Mouse (Mus musculus) ovary, postnatal 14 days (tissue): ENCODE data around the gene Bach1.

Experiments
- DNase-seq: peaks from one replicate; pipeline ENCODE4 v3.0.0; 2022; ENCODE audit warnings: low spot score

Gene Bach1

DNA sequence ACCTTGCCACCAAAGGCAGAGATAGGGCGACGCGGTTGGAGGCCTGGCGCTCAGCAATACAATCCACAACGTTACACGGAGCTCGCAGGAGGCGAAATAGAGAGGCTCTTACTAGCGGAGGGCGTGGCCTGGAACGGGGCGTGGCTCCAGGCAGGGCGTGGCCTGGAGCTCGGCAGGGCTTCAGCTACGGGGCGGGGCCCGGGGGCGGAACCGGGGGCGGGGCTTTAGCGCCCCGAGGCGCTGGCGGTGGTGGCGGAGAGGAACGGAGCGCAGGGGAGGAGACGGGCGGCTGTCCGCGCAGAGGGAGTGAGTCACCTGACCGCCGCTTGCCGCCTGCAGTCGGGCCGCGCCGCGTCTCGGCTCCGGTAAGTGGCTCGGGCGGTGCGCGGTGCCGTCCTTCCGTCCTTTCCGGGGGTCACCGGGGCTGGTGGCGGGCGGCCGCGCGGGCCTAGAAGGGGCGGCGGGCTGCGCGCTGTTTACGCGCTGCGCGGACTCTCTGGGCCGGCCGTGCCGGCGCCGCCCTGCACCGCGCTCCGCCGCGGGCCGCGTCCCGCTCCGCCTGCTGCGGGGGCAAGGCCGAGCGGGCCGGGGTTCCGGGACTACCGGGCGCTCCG, at the start of gene Bach1:
Gene Bach1, plus strand, starts transcription at position 254 of the 614 bp plus-strand sequence.
- DNase-seq, result peak; percentile 94

- DNase-seq, result no peak
Measured at GRCm38 (mm10) chr16:87652344-87652743, 46.4 kb upstream of the Bach1 start.

GRCm38 (mm10) chr16:87652924-87653323, 45.8 kb upstream of the Bach1 start:
- DNase-seq, result no peak

GRCm38 (mm10) chr16:87654016-87654575, 44.6 kb upstream of the Bach1 start:
- DNase-seq, result no peak

GRCm38 (mm10) chr16:87655005-87655404, 43.7 kb upstream of the Bach1 start:
- no peak for DNase-seq

DNA sequence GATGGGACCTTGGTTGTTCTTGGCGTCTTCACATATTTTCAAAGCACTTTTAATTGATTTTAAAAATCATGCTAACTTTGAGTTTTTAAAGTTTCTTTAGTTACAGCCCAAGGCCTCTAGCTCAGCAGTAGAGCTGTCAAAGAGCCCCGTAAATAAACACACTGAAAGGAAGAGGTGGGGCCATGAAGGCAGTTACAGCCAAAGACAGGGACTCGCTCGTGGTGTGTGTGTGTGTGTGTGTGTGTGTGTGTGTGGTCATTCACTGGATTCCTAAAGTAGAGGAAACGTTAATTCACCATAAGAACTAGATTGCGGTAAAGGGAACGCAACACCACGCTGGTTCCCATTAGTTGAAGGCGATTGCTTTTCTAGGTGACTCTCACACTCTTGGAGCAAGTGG, 43.2 kb upstream of the Bach1 start:
- DNase-seq, result no peak

- DNase-seq, result no peak
Measured at GRCm38 (mm10) chr16:87656771-87657170, 42.0 kb upstream of the Bach1 start.

DNA sequence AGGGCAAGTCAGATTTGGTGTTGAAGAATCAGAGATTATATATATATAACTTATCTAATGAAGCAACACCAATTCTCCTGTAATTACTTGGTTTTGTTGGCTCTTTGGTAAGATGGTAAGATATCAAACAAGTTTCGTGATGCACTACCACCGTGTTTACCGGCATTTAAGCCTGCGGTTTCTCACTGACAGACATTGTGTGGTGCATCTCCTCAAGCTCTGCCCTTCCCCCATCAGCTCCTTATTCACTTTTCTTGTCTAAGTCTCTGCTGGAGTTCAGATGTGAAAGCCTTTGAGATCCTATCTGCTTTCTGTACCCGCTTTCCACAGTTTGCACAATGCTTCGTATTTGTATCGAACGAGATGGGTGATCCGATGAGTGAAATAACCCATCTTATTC, 41.5 kb upstream of the Bach1 start:
- DNase-seq, result no peak

DNA sequence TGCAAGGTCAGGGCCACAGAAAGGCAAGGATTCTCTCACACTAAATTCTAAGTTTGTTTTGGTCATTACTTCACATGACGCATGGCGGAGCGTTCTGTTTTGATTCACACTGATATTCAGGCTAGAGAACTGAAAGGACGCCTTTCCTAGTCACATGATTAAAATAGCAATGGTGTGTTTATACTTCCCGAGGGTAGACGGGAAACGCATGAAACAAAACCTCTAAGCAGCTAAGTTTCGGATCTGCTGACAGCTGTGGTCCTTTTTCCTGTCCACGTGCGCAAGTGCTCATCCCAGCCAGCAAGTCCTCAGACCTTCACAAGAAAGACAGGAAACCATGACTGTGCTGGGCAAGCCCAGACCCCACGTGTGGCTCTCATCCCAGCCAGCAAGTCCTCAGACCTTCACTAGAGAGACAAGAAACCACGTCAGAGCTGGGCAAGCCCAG, 37.7 kb upstream of the Bach1 start:
- DNase-seq, result no peak

DNA sequence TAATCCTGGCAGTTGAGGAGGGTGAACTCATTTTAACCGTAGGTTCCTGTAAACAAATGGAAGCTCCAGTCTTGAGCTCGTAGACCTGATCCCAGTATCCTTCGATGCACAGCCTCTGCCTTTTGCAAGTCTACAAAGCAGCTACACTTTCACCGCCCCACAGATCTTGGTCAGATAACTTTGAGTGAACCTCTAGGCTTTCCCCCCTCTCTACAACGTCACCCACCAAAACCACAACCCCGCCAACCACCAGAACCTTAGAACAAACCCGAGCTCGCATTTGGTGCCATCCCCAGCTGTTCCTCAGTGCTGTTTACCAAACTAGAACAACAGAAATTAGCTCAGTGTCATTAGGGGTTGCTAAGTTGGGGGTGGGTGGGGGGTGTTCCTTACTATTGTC, 37.1 kb upstream of the Bach1 start:
- DNase-seq, result no peak

DNA sequence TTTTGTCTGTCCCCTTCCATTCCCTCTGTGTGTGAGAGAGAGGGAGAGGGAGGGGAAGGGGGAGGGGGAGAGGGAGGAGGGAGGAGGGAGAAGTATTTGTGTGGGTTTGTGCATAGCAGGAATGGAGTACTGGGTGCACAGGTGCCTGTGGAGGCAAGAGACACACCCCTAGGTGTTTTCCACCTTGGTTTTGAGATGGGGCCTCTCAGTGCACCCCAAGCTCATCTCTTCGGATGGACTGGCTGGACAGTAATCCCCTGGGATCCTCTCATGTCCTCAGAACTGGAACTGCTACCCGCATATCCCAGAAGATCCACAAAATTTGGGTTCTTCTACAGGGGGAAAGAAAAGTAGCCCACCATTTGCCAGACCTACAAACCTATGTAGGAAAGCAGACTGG, 36.2 kb upstream of the Bach1 start:
- DNase-seq, result no peak

GRCm38 (mm10) chr16:87663890-87664289, 34.9 kb upstream of the Bach1 start:
- DNase-seq, result no peak

DNA sequence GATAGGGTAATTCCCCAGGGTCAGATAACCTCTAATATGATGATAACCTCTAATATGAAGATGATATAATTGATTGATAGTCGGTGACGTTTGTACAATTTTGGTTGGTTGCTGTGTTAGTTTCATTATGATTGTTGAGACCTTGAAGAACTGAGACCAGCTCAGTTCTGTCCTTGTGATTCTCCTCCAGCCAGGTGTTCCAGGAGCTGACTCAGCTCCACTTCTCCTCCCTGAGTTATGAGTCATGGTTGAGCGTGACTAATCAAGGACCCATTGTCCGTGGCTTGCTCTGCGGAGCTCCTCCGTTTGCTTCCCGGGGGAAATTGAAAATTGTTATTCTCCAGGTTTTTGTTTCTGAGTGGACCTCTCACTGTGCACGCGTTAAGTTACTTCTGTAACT, 33.5 kb upstream of the Bach1 start:
- DNase-seq, result no peak

DNA sequence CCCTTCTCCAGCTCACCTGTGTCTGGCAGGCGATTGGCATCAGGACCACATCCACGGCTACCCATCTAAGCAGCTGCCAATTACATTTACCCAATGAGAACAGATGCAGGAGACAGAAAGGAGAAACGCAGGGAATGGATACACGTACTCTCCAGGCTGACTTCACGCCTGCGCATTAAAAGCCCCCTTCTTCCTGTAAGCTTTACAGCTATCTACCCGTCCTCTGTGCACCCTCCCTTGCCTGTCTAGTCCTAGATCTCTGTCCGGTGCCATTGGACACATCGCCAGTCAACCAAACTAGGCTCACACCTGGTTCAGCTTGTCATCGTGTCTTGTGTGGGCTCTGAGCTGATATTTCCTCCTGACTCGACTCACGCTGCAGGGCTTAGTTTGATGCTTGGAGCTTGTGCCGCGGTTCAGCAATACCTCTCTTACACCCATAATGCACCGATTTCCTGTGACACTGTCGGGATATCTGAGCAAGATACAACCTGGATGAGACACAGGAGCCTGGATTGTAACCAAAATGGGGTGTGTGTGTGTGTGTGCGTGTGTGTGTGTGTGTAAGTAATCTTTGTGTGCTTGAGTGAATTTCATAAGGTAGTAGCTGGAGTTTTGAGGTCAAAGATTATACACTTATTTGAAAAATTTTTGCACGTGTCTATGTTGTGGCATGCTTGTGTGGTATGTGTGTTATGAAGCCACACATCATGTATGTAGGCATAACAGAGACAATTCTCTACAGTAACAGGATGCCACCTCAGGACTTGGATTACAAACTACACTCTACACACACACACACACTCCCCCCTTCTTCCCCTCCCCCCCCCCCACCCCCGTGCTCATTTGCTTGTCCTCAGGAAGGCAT, 32.8 kb upstream of the Bach1 start:
- no peak for DNase-seq

- no peak for DNase-seq
Measured at GRCm38 (mm10) chr16:87666620-87667004, 32.1 kb upstream of the Bach1 start.

DNA sequence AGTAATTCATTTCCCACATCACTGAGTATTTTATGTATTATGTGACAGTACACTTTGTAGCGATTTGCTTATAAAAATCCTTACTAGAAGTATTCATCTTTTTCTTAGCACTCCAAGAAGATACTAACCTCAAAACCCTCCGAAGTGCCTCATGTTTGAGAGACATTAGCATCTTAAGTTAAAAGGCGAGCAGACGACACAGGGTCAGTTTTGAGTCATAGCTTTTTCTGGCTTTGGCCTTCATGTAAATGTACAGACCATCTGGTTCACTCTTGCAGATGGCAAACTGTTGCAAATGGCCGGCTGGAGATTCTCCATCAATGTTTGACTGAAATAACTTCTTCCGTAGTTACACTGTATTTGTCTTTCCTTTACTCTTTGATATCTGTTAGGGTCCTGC, 30.7 kb upstream of the Bach1 start:
- DNase-seq, result no peak

- no peak for DNase-seq
Measured at GRCm38 (mm10) chr16:87670091-87670820, 28.5 kb upstream of the Bach1 start.

DNA sequence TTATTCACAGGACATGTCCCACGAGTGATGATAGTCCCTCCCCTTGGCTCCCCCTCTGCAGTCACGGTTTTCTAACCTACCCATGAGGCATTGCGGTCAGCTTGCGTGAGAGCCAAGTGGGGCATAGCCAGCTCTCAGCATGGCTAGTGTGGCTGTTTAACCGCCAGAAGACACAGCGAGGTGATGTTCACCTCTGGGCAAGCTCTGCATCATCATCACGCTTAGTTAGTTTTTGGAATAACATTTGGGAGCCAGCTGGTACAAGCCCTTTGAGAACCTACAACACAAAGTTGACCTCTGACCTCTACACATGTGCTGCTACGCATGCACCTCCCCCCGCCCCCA, 28.0 kb upstream of the Bach1 start:
- DNase-seq, result no peak

DNA sequence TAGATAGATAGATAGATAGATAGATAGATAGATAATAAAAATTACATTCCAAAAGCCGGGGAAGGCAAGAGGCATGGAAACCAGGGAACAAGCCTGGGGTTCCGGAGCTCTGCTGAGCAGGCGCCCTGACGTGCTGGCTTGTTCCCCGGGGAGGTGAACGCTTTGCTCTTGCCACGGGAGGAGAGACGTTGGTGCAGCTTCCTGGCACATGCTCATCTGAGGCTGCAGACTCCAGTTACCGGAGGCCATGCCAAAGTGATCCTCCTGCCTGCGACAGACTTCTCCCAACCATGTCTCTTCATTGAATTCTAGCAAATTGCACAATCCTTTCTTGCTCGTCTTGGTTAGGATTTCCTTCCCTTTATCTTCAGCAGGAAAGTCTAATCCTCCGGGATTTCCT, 27.4 kb upstream of the Bach1 start:
- DNase-seq, result no peak

DNA sequence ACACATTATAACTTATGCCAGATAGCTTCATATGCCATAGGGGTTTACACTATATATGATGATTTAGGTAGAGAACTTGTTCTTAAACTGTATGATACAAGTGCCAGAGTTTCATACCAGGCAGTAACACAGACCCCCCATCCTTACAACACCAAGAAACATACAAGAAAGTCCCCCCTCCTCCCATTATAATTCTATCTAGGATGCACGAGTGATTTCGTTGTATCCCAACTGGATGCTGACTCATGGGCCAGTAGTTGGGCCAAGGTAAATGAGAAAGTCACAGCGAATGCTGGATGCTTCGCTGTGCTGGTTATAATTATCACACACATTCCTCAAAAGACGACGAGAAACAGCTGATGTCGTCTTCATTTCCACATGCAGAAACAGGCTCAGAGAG, 25.6 kb upstream of the Bach1 start:
- DNase-seq, result no peak

GRCm38 (mm10) chr16:87676182-87676581, 22.6 kb upstream of the Bach1 start:
- no peak for DNase-seq

DNA sequence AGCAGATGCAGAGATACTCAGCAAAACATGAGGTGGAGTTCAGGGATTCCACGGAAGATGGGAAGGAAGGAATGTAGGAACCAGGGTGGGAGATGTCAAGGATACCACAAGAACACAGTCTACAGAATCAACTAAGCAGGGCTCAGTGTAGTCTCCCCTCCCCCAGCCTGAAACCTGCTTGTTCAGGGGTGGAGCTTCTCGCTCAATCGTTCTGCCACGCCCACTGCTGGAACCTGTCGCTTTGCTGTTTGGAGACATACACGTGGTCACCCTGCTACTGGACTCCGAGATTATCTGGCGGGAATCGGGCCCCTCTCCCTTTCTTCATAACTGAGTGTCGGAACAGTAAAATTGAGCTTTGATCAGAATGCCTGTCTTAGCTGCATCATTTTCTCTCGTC, 20.1 kb upstream of the Bach1 start:
- no peak for DNase-seq
